Comparison of ENCODE assay signal across 7 mouse cellular contexts in the genomic region with DNA sequence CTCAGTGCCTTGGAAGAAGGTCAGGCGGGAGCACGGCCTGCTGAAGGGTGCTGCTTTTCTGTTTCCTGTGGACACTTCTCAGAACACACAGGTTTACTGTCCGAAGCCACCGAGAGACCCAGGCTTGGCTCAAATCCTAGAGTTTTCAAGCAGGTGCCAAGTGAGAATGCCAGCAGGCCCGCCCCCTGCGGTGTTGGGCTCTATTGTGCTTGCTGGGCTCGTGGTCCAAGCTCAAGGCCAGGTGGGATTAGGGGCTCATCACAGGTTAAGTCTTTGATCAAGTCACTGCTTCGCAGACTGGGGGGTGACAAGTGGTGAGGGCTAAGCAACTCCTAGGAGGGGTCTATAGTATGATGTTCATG. TPM values are rescaled to one million over a fixed set of nuclear protein-coding genes. Genes with fewer than 3 reads are reported as not detected.
DNase-seq lines count a peak whose midpoint lies in the region; ATAC-seq lines count a peak whose summit lies in the region.

No protein-coding gene starts in this region.

- WGBS in kidney, embryonic 16.5 days = 6% methylated on average over 8 of the region's 8 CpGs
- 9% methylated on average over 8 of the region's 8 CpGs for WGBS in embryonic facial prominence, embryonic 12.5 days
- WGBS in hindbrain, embryonic 10.5 days = 5% methylated on average over 8 of the region's 8 CpGs
- 9% methylated on average over 8 of the region's 8 CpGs for WGBS in midbrain, embryonic 15.5 days

- ATAC-seq in kidney, embryonic 16.5 days (ENCODE audit: low FRiP score, low TSS enrichment) = no peak
- no peak for ATAC-seq in embryonic facial prominence, embryonic 12.5 days (ENCODE audit: insufficient number of reproducible peaks, insufficient read depth, low FRiP score, low TSS enrichment)
- no peak for ATAC-seq in midbrain, embryonic 15.5 days (replicated peaks)

- H3K36me3 ChIP-seq in kidney, embryonic 16.5 days (ENCODE audit: insufficient read depth, low read length) = no peaks in the 10 kb centered on the region
- no peaks in the 10 kb centered on the region for H3K36me3 ChIP-seq in embryonic facial prominence, embryonic 12.5 days
- no peaks in the 10 kb centered on the region for H3K36me3 ChIP-seq in hindbrain, embryonic 10.5 days
- no peaks in the 10 kb centered on the region for H3K36me3 ChIP-seq in midbrain, embryonic 15.5 days (replicated peaks)

- no peak for DNase-seq in kidney, postnatal 4 days
- no peak for DNase-seq in hindbrain, embryonic 10.5 days (ENCODE audit: low spot score)
- no peak for DNase-seq in gastrocnemius, adult 18-20 months (ENCODE audit: low spot score)
- DNase-seq in left cerebral cortex, adult 8-10 months (ENCODE audit: low spot score in 2 of 2) = no peak

- peaks cover 25% of the 10 kb centered on the region for H3K4me1 ChIP-seq in kidney, embryonic 16.5 days (ENCODE audit: insufficient read depth, low read length)
- peaks cover 16% of the 10 kb centered on the region for H3K4me1 ChIP-seq in embryonic facial prominence, embryonic 12.5 days
- peaks cover 25% of the 10 kb centered on the region for H3K4me1 ChIP-seq in hindbrain, embryonic 10.5 days (replicated peaks)
- peaks cover 20% of the 10 kb centered on the region for H3K4me1 ChIP-seq in midbrain, embryonic 15.5 days

- H3K4me2 ChIP-seq in kidney, embryonic 16.5 days (replicated peaks; ENCODE audit: low read depth, low read length) = peak overlapping the region; percentile 89
- peak overlapping the region; percentile 66 for H3K4me2 ChIP-seq in embryonic facial prominence, embryonic 12.5 days (replicated peaks)
- peak overlapping the region; percentile 78 for H3K4me2 ChIP-seq in midbrain, embryonic 15.5 days

- H3K27me3 ChIP-seq in kidney, embryonic 16.5 days (ENCODE audit: insufficient read depth, low read length) = peaks cover 62% of the 10 kb centered on the region
- H3K27me3 ChIP-seq in embryonic facial prominence, embryonic 12.5 days = peaks cover 66% of the 10 kb centered on the region
- H3K27me3 ChIP-seq in hindbrain, embryonic 10.5 days (ENCODE audit: insufficient read depth, poor library complexity, severe bottlenecking) = peaks cover 79% of the 10 kb centered on the region
- peaks cover 58% of the 10 kb centered on the region for H3K27me3 ChIP-seq in midbrain, embryonic 15.5 days (replicated peaks)

- no peak overlapping the region for H3K27ac ChIP-seq in kidney, embryonic 16.5 days (ENCODE audit: low read length)
- peak overlapping the region; percentile 56; the same call in 1 of the 2 replicates for H3K27ac ChIP-seq in embryonic facial prominence, embryonic 12.5 days
- H3K27ac ChIP-seq in hindbrain, embryonic 10.5 days = peak overlapping the region; percentile 81; the same call in 1 of the 2 replicates
- no peak overlapping the region for H3K27ac ChIP-seq in midbrain, embryonic 15.5 days

- H3K9ac ChIP-seq in kidney, embryonic 16.5 days (replicated peaks; ENCODE audit: low read length) = peak overlapping the region; percentile 69
- peak overlapping the region; percentile 67 for H3K9ac ChIP-seq in embryonic facial prominence, embryonic 12.5 days
- H3K9ac ChIP-seq in midbrain, embryonic 15.5 days = peak overlapping the region; percentile 47; the same call in 1 of the 2 replicates

- no peaks in the 10 kb centered on the region for H3K9me3 ChIP-seq in kidney, embryonic 16.5 days (ENCODE audit: low read length)
- no peaks in the 10 kb centered on the region for H3K9me3 ChIP-seq in embryonic facial prominence, embryonic 12.5 days
- H3K9me3 ChIP-seq in hindbrain, embryonic 10.5 days = no peaks in the 10 kb centered on the region
- H3K9me3 ChIP-seq in midbrain, embryonic 15.5 days = no peaks in the 10 kb centered on the region

- H3K4me3 ChIP-seq in kidney, embryonic 16.5 days (ENCODE audit: low read length) = peak overlapping the region; percentile 56
- H3K4me3 ChIP-seq in embryonic facial prominence, embryonic 12.5 days = peak overlapping the region; percentile 50
- peak overlapping the region; percentile 68 for H3K4me3 ChIP-seq in hindbrain, embryonic 10.5 days
- peak overlapping the region; percentile 46 for H3K4me3 ChIP-seq in midbrain, embryonic 15.5 days

RNA-seq across cellular contexts. Expression of gene Cxcl14, which starts 0.3 kb away (rescaled TPM):
- 23.4 and 25.1 TPM in 2 replicates for polyA plus RNA-seq in kidney, embryonic 16.5 days (2015; fragmentation: Nextera tagmentation; extraction: Ambion mirVana)
- polyA plus RNA-seq in embryonic facial prominence, embryonic 12.5 days (2016; fragmentation: Nextera tagmentation; extraction: Ambion mirVana) = 308 and 338 TPM in 2 replicates
- polyA plus RNA-seq in hindbrain, embryonic 10.5 days (2016; fragmentation: Nextera tagmentation; extraction: Ambion mirVana) = 6.1 and 12.5 TPM in 2 replicates
- 16.4 and 22.7 TPM in 2 replicates for polyA plus RNA-seq in midbrain, embryonic 15.5 days (2015; fragmentation: Nextera tagmentation; extraction: Ambion mirVana)
- total RNA-seq in gastrocnemius, adult 18-20 months (2021) = 10 to 100 TPM; 39.5 to 54.4 TPM
- total RNA-seq in left cerebral cortex, adult 8-10 months (2022) = 100 to 1,000 TPM; 124 to 142 (median 136) TPM

RNA-seq across cellular contexts. Expression of gene Neurog1, which starts 44.7 kb away (rescaled TPM):
- polyA plus RNA-seq in kidney, embryonic 16.5 days (2015; fragmentation: Nextera tagmentation; extraction: Ambion mirVana) = not detected in 2 replicates
- 5.1 and 6.0 TPM in 2 replicates for polyA plus RNA-seq in embryonic facial prominence, embryonic 12.5 days (2016; fragmentation: Nextera tagmentation; extraction: Ambion mirVana)
- polyA plus RNA-seq in hindbrain, embryonic 10.5 days (2016; fragmentation: Nextera tagmentation; extraction: Ambion mirVana) = 28.4 and 33.7 TPM in 2 replicates
- 3.9 and 6.1 TPM in 2 replicates for polyA plus RNA-seq in midbrain, embryonic 15.5 days (2015; fragmentation: Nextera tagmentation; extraction: Ambion mirVana)
- total RNA-seq in gastrocnemius, adult 18-20 months (2021) = not detected
- not detected for total RNA-seq in left cerebral cortex, adult 8-10 months (2022)

Comparison
In these comparisons a context has a peak if more than half of its experiments do, and no peak if none do; other contexts are left out.
1. H3K27ac ChIP-seq: peak in embryonic facial prominence, embryonic 12.5 days (single experiment) and hindbrain, embryonic 10.5 days (single experiment); none in kidney, embryonic 16.5 days (single experiment) and midbrain, embryonic 15.5 days (single experiment).
2. RNA of gene Cxcl14, which starts 0.3 kb away (polyA plus RNA-seq): 308 to 338 TPM in embryonic facial prominence, embryonic 12.5 days; 23.4 to 25.1 TPM in kidney, embryonic 16.5 days, 16.4 to 22.7 TPM in midbrain, embryonic 15.5 days and 6.1 to 12.5 TPM in hindbrain, embryonic 10.5 days; every median in the first group is over 10 times any median in the second.
3. Peak in every context shown above with its lines, with median percentiles within 50 percentile points of each other: H3K4me2 ChIP-seq, H3K4me3 ChIP-seq and H3K9ac ChIP-seq.